Mouse (Mus musculus) lung, postnatal 0 days (tissue): ENCODE results near the gene Gstm1.

ENCODE experiments used
- CTCF ChIP-seq: IDR thresholded peaks from 2 replicates; pipeline ENCODE4 v1.5.1; 2016; ENCODE audit warnings: antibody characterized with exemption, mild to moderate bottlenecking
- EP300 ChIP-seq: IDR thresholded peaks from 2 replicates; pipeline ENCODE4 v1.6.1; 2016; ENCODE audit warnings: antibody characterized with exemption, mild to moderate bottlenecking, control low read depth

DNA sequence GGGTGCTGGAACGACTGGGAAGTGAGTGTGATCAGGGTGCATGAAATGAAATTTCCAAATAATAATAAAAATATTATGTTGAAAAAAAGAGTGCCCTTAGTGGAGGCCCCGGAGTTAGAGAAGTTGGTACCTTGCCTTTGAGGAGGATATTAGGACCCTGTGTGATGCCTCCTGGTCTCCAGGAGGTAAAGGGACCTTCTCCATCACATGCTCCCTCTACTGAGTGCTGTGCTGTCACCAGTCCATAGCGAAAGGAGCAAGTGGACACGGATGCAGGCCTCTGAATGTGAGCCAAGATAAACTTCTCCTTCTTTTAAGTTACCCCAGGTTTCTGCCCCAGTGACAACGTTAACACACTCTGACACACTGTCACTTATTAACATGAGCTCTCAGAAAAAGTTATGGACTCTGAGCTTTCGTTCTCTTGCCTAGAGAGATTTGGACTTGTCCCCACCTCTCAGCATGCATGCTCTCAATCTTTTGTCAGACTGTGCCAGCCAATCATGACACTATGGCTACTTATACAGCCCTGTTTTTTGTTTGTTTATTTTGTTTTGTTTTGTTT is 49.7 kb upstream of the Gstm1 start:
- TF ChIP-seq CTCF (no peak), EP300 (no peak)
